Mouse (Mus musculus) MEL (cell line): ENCODE measurements around the gene Gm26897.

Source experiments
- CTCF ChIP-seq, 3 experiments: IDR thresholded peaks in 2 of 3; conservative IDR thresholded peaks in 1 of 3; 2 replicates each; pipeline ENCODE4 v1.5.1; 2011 to 2012; ENCODE audit warnings: low read length in 3 of 3, low read depth in 2 of 3, mild to moderate bottlenecking in 2 of 3, improper control_type of control experiment in 1 of 3, inconsistent platforms in 1 of 3, mixed read lengths in 1 of 3, moderate library complexity in 1 of 3; ENCODE audit not compliant: control insufficient read depth in 1 of 3, insufficient read depth in 1 of 3, poor library complexity in 1 of 3, severe bottlenecking in 1 of 3
- GABPA ChIP-seq: IDR thresholded peaks from 2 replicates; pipeline ENCODE4 v1.6.1; 2012; ENCODE audit warnings: low read depth, mild to moderate bottlenecking, inconsistent platforms, low read length, improper control_type of control experiment, moderate library complexity
- JUND ChIP-seq: IDR thresholded peaks from 2 replicates; pipeline ENCODE4 v1.6.1; 2011; ENCODE audit warnings: low read depth, mild to moderate bottlenecking, improper control_type of control experiment, low read length
- MAX ChIP-seq: IDR thresholded peaks from 2 replicates; pipeline ENCODE4 v1.6.1; 2011; ENCODE audit warnings: low read length, improper control_type of control experiment
- MXI1 ChIP-seq: IDR thresholded peaks from 2 replicates; pipeline ENCODE4 v1.6.1; 2011; ENCODE audit warnings: mild to moderate bottlenecking, low read depth, low read length, improper control_type of control experiment
- RAD21 ChIP-seq: IDR thresholded peaks from 2 replicates; pipeline ENCODE4 v1.6.1; 2011; ENCODE audit warnings: mild to moderate bottlenecking, low read depth, low read length, improper control_type of control experiment
- TCF12 ChIP-seq: IDR thresholded peaks from 2 replicates; pipeline ENCODE4 v1.6.1; 2014; ENCODE audit warnings: low read depth, mild to moderate bottlenecking, inconsistent platforms, low read length, improper control_type of control experiment, moderate library complexity
- USF1 ChIP-seq: IDR thresholded peaks from 2 replicates; pipeline ENCODE4 v1.6.1; 2014; ENCODE audit warnings: low read depth, mild to moderate bottlenecking, inconsistent platforms, low read length, improper control_type of control experiment, moderate library complexity

- TF ChIP-seq MXI1 (no peak), USF1 (no peak), RAD21 (no peak), MAX (no peak), CTCF (IDR thresholded peaks at IDR 0.05 in 2 of 3, conservative IDR thresholded peaks at IDR 0.05 in 1 of 3; ENCODE audit: control insufficient read depth in 1 of 3, insufficient read depth in 1 of 3, low read depth in 2 of 3, low read length in 3 of 3, poor library complexity in 1 of 3, severe bottlenecking in 1 of 3) (no peak), JUND (no peak), TCF12 (no peak), GABPA (no peak)
These were observed 3.1 kb upstream of the Gm26897 start for GRCm38 (mm10) chr5:111730560-111731167.
